Mouse (Mus musculus): ENCODE results near the gene Trak1.

Gene Trak1

DNA sequence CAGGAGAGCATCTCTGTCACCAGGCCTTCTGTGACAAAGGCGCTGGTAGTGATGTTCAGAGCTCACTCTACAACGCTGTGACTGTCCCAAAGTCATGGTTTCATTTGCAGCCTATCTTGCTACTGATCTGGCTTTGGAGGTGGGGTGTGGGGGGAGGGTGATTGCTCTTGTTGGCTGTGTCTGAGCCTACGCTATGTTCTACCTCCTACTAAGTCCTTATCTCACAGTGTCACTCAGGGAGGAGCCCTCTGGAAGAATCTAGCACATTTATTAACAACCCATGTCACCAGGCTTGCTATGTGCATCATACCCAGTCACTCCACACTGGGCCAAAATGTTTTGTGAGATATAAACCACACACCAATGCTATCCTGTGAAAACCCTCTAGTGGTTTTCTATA lies 129.1 kb downstream of the Trak1 start:
- peak; percentile 83 for DNase-seq (ENCODE audit: extremely low read depth, low read depth)

DNA sequence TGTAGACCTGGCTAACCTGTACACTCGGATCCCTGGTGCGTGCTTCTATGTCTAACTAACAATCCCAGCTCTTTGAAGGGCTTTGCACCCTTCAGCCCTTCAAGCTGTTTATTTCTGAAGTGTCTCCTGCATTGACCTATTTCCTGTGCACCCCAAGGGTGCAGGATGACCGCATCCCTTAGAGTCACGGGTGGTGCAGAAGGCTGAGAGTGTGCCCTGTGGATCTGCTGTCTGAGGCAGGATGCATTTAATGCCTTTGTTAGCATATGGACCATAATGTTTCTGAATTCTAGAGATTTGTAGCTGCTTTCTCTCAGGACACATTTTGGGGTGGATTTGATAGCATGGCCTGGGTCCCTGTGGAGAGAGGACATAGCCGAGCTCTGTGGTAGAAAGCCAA lies 129.6 kb downstream of the Trak1 start:
- DNase-seq (ENCODE audit: extremely low read depth, low read depth), result no peak

DNA sequence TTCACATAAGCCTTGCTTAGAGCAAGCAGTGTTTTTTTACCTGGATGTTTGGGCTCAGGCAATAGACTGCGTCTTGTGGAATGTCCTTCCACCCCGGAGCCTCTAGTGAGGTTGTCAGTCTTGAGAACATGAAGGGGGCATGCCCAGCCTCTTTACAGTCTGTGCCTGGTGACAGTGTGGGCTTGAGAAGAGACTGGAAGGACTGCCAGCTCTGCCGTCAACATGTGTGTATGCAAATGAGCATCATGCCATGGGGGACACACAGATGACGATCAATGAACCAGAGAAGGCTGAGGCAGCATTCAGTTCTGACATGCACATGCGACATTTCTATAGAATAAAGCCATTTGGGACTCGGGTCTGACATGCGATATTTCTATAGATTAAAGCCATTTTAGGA lies 132.3 kb downstream of the Trak1 start:
- no peak for DNase-seq (ENCODE audit: extremely low read depth, low read depth)

DNA sequence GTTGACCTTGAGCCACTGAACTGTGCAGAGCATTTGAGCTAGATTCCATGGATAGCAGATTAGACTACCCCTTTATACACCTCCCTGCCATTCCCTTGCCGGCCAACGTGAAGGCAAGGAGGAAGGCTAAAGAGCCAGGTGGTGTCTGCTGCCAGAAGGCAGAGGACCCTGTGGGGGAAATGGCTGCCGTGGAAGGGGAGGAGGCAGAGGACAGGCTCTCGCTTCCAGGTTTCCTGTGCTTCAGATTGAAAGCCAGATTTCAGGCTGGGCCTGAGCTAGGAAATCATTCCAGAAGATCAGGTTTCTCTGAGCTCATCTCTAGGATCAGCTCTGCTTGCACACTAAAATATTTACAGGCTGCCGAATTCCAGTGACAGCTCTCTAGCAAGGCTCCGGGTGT lies 133.1 kb downstream of the Trak1 start:
- no peak for DNase-seq (ENCODE audit: extremely low read depth, low read depth)

DNA sequence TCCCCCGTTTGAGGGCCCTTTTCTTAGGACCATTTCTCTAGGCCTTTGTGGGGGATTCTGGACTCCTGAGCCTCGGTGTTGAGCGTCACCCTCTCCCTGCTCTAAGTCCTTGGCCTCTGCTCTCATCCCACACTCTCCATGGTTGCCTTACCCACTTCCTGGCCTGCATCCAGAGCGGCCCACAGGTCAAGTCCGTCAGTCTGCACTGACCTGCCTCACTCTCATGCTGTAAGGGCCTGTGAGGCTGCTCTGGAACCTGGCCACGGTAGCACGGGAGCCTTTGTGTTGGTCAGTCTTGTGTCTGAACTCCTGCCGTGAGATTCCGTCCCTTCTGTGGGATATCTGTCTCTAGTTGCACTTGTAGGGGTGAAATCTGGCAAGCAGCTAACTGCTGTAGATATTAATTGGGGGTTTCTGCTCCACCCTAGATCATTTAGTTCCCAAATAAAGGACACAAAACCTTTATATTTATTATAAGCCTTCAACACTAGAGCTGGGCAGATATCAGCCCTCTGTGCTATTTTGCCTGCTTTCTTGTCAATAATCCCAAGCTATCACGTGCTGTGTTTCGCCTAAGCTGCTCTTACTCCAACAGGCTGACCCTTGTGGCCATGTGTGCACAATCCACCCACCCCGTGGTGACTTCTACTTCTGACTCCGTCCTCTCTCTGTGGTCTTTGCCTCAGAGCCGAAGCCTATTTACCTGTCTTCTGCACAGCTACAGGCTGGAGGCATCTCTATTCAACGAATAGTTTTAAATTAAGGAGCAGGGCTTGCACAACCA lies 136.6 kb downstream of the Trak1 start:
- DNase-seq (ENCODE audit: extremely low read depth, low read depth), result no peak

DNA sequence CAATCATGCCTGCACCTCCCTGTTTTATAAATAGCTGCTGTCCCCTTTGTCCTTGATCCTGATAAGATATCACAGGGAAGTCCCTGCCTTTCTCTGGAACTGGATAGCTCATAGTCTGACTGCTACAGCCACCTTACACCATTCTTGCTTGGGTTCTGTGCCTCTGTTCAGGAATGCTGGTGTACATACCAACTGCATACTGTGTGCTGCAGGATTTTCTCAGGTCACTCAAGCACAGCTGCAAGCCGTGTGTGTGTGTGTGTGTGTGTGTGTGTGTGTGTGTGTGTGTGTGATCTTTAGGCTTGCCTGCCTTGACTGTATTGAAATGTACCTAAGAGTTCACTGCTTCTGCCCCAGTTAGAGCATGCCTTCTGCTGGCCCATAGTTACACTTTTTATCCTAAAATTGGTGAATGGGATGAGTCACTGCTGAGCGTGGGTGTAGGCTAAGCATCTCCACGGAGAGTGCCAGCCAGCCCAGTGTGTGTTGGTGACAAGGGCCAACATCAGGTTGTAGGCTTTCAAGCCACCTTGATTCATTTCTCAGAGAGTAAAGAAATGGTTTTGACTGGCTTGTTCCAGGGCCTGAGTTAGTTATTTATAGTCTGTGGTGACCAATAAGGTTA lies 138.1 kb downstream of the Trak1 start:
- DNase-seq (ENCODE audit: extremely low read depth, low read depth), result no peak

DNA sequence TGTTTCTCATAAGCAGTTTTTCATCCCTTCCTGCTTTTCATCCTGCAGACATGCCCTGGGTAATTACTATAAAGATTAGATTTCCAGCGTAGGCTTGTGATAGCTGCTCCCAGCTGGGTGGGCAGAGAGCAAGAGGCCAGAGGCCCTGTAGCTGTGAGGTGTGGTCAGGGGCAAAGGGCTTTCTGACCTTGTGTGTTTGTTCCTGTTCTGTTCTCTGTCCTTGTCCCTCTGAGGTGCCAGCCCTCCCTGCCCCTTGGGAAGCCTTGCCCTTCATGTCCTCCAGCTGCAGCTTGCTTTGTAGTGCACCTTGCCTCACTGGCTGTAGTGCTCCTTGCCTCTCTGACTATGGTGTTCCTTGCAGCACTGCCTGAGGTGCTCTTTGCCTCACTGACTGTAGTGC lies 139.2 kb downstream of the Trak1 start:
- DNase-seq (ENCODE audit: extremely low read depth, low read depth), result no peak

DNA sequence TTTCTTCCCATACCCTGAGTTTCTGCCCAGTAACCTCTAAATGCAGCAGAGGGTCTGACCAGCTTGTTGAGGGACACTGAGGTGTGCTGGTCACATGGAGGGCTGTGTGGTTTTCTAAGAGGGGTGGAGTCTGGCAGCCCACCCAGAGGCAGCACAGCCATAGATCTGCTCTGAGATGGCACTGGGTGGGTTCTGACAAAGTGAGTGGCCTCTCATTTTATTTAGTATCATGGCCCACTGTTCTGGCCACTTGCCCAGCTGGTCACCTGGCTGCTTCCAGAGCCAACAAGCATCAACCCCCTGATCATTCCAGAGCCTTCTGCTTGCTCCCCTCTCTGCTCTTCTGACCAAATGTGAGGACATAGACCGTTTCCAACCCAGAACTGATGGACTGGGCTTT lies 144.8 kb downstream of the Trak1 start:
- DNase-seq (ENCODE audit: extremely low read depth, low read depth), result no peak

DNA sequence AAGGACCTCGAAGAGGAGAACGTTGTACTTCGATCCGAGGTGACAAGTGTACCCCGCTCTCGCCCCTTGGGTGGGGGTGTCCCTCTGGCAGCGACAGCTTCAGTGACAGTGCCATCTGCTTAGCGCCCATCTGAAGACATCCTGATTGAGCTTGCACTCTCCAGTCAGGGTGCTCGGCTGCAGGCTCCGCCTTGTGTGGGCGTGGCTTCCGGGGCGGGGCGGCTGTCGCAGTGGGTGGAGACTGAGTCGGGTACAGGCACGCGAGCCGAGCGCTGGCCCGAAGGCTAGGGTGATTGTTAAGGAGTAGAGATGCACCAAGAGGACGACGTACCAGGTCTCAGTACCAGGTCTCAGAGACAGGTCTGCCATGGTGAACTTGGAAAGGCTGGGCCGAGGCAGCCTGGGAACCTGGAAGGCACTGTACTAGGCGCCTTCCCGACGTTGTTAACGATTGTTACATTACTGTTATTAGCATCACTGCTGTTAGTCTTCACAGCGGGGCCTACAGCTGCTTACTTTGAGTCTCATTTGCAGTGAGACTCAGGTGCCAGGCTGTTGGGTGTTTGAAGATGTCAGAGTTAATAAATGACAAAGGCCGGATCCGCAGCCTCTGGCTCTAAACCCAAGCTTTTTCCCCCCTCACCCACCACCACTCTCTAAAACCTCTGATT lies 146.5 kb downstream of the Trak1 start:
- no peak for DNase-seq (ENCODE audit: extremely low read depth, low read depth)

DNA sequence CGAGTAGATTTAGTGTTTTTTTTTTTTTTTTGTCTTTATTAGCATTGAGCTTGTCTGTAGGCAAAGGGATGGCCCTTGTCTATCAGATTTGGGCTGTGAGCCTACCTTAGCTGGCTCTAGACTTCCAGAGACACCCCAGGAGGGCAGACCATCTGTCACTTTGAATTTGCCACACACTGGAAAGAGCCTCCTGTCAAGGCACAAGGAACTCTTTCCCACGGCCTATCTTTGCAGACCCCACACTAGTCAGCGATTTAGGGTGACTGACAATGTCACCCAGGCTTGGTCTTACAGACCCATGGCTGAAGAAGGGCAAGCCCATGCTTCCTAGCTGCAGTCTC lies 147.0 kb downstream of the Trak1 start:
- DNase-seq (ENCODE audit: extremely low read depth, low read depth), result no peak

DNA sequence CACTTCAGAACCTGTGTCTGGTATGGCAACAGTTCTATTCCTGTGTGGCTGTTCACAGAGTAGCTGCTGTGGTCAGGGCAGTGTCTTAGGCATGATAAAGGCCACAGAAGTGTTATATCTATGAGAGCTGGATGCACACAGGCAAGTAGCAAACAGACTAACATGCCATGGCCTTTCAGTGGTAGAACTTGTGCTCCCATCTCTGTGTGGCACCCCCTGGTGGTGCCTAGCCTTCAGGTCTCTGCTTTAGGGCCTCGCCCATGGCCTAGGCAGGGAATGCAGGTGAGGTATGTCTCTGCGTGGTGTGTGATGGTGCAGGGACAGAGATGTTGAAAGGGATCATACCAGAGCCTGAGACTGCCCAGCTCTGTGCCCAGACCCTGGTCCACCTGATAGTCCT lies 148.1 kb downstream of the Trak1 start:
- no peak for DNase-seq (ENCODE audit: extremely low read depth, low read depth)

DNA sequence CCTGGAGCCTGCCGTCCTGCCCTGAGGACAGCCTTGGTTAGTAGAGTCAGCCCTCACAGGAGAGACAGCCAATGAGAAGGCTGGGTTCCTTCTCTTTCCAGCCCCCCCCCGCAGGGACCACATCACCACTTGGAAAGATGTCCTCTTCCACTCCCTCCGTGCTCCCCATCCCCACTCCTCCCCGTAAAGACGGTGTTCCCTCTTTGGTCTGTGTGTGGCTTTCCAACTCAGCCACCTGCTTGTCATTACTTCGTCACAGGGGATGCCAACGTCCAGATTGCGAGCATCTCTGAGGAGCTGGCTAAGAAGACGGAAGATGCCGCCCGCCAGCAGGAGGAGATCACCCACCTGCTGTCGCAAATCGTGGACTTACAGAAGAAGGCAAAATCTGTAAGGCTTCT lies 149.1 kb downstream of the Trak1 start:
- DNase-seq (ENCODE audit: extremely low read depth, low read depth), result no peak

DNA sequence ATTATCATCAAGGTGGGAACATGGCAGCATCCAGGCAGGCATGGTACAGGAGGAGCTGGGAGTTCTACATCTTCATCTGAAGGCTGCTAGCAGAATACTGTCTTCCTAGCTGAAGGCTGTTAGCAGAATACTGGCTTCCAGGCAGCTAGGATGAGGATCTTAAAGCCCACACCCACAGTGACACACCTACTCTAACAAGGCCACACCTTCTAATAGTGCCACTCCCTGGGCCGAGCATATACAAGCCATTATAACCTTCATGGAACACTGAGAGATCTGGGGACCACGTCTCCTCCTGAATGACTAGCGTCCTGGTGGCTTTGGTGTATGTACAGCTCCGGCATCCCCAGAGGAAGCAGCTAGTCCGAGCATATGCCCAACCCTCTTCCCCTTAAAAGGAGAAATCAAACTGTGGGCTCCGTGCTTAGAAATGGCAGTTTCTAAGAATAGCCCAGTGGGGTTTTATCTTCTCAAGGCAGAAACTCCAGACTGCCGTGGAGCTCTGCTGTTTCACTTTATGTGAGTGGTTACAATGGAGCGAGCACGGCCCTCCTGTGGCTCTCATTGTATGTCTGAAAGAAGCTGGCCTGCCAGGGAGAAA lies 155.1 kb downstream of the Trak1 start:
- DNase-seq (ENCODE audit: extremely low read depth, low read depth), result peak; percentile 83

DNA sequence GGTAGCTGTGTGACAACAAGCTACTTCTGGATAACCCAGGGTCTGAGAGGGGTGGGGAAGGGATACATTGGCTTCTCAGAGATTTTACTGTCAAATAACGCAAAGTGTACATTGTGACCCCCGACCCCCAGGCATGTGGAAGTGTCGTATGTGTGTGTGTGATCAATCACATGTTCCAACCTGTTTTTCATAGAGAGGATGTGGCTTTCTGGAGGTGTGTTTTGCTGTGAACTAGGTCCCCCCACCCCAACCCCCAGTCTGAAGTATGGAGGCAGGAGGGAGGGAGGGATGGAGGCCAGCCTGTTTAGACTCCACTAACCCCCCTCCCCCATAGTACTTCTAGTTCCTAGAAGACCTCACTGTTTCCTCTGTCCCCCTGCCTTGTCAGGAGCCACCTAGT lies 157.6 kb downstream of the Trak1 start:
- DNase-seq (ENCODE audit: extremely low read depth, low read depth), result no peak

DNA sequence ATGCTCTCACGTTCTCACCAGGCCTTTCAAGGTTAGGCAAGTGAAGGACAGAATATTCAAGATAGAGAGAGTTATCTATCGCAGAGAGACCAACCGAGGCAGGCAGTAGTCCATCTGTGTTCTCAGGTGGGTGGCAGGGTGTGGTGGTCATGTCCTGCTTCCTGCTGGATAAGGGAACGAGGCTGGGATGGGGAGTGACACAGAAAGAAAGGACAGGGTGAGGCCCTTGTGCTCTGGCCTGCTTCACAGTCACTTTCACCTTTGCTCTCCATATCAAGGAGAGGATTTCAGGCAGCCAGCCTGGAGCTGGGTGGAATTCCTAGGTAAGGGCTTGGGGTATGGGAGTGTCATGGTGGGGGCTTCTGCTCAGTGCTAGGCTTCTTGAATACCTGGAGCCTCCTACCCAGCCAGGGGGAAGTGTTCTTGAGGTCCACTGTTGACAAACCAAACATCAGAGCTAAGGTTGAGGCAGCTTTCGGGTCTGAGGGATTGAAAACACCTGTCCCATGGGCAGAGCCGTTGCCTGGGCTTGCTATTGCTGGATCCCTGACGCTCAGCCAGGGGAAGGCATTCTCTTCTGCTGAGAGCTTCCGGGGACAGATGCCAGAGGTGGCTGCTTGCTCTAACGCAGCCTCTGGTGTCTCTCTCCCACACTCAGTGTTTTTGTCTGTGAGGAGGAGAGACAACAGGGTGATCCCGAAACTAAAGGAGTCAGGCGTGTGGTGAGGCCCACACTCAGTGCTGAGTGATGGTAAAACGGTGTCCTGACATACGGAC lies 159.6 kb downstream of the Trak1 start:
- DNase-seq (ENCODE audit: extremely low read depth, low read depth), result no peak

DNA sequence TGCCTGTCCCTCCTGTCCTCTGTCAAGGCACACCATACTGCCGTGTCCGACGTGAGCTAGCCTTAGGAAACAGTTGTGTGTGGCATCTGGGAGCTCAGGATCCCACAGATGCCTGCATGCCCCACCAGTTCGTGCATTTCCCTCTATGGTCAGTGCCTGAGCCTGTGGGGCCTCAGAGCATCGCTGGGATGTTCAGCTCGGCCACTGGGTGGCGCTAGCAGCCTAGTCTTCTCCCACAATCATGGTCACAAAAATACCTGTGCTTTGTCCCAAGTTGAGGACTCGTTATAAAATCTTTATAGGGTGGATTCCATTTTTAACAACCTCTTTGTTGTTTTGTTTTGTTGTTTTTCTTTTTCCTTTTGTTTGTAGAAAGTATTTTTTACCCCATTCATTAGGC lies 161.2 kb downstream of the Trak1 start:
- no peak for DNase-seq (ENCODE audit: extremely low read depth, low read depth)

DNA sequence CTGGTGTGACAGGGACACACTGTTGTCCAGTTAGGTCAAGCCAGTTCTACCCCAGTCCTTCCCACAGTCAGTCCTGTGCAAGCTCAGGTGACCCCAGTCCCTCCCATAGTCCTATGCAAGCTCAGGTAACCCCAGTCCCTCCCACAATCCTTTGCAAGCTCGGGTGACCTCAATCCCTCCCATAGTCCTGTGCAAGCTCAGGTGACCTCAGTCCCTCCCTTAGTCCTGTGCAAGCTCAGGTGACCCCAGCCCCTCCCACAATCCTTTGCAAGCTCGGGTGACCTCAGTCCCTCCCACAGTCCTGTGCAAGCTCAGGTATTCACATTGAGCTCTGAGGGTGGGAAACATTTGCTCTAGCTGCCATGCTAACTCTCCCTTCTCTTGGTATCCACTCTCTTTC lies 162.6 kb downstream of the Trak1 start:
- DNase-seq (ENCODE audit: extremely low read depth, low read depth), result no peak

DNA sequence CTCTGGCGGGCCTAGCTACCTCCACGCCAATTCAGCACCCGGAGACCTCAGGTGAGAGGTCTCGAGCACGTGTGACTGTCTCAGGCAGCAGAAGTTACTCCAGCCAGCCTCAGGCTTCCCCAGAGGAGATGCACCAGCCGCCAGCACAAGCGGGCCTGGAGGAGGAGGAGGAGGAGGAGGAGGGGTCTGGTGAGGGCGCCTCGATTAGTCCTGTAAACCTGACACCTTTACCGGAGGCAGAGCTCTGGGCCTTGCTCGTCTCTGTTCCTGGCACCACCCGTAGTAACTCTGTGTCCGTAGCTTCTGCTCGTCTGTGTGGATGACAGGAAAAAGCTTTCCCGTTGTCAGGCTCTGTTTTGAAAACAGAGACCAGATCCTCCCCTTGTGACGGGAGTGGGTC lies 163.2 kb downstream of the Trak1 start:
- DNase-seq (ENCODE audit: extremely low read depth, low read depth), result no peak

DNA sequence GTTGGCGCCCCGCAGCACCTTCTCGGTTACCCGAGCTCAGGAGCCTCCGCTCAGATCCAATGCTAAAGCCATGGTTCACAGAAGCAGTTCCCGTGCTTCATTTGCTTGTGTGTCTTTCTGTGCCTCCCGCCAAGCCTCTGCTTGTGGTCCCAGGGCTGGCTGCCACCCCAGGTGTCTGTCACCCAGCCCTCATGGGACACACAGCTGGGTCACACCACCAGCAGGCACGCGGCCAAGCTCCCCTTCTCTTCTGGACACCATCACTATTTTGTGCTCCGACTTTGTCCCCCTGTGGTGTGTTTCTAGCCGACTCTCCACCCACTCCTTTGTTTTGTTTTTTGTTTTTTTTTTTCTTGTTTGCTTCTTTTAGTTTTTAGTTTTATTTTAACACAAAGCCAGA lies 170.2 kb downstream of the Trak1 start:
- DNase-seq (ENCODE audit: extremely low read depth, low read depth), result no peak

DNA sequence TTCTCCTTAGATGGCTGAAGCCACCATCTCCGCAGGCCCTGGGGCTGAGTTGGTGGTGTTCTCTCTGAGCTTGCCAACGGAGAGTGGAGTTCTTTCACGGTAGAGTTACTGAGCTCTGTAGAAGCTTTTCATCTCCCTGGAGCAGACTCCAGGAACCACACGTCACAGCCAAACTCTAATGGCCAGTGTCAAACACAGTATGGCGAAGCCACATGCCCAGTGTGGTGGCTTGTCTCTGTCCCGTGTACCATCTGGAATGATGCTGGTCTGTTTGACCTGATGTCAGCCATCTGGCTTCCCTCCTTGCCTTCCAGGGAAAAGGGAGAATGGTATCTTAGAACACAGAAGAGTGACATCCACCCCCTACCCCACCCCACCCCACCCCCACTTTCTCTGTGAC lies 172.4 kb downstream of the Trak1 start:
- no peak for DNase-seq (ENCODE audit: extremely low read depth, low read depth)

DNA sequence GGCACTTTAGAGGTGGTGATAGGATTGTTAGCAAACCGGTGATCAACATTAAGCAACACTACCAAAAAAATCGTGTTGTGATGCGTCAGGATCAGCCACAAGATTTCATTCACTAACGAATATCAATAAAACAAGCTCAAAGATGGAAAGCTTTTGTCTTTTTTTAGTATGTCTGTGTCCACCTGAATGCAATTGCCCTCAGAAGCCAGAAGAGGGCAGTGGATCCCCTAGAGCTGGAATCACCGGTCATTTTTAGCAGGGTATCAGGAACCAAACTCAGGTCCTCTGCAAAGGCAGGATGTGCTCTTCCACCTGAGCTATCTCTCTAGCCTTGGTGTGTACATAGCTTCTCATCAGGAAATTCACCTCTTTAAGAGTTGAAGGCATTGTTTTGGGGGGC lies 177.5 kb downstream of the Trak1 start:
- no peak for DNase-seq (ENCODE audit: extremely low read depth, low read depth)
